Mouse (Mus musculus) heart, postnatal 0 days (tissue): ENCODE results near the gene Lrrc15.

ENCODE experiments used
- CTCF ChIP-seq: IDR thresholded peaks from 2 replicates; pipeline ENCODE4 v1.5.1; 2016; ENCODE audit warnings: antibody characterized with exemption, control low read depth, low read depth
- EP300 ChIP-seq: IDR thresholded peaks from 2 replicates; pipeline ENCODE4 v1.6.1; 2016; ENCODE audit warnings: antibody characterized with exemption, low read depth

GRCm38 (mm10) chr16:30271223-30271761, 11.8 kb downstream of the Lrrc15 start:
- no peak for TF ChIP-seq CTCF
- TF ChIP-seq EP300 = no peak
